Mouse (Mus musculus): ENCODE data around the gene Fam19a5. TPM values are rescaled to one million over a fixed set of nuclear protein-coding genes. Genes with fewer than 3 reads are reported as not detected.

Gene Fam19a5
- polyA plus RNA-seq, 1 experiment from 2014 or later = 15.8 TPM

DNA sequence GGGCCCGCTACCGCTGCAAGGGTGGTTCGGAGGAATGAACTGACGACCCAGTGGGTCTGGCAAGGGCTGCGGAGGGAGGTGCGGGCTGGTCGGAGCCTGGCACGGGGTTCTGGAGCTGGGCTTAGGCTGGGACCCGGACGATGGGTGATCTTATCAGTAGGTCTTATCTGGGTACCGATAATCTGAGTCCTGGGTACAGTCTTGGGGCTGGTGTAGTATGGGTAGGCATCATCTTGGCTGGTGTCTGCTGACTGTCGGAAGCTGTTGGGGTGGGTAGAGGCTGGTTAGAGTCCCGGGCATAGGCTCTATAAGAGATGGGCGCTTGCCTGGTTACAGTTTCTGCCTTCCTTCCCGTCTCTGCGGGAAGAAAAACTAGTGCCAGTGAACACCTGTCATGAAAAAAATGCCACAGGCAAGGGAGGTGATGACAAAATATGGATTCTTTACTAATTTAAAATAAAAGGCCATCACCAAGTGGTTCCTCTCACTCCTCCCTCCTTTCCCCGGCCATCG is 1.1 kb downstream of the Fam19a5 start:
- 5% methylated on average over 18 of the region's 18 CpGs for WGBS
- peak; percentile 16; the same call in 1 of the 2 replicates for ATAC-seq
- Histone ChIP-seq H3K9me3 (replicated peaks; ENCODE audit: control insufficient read depth, low read length) (no peaks in the 10 kb centered on the region), H3K4me2 (ENCODE audit: low read length) (peak overlapping the region; percentile 78), H3K4me3 (ENCODE audit: low read depth, low read length) (peak overlapping the region; percentile 77), H3K36me3 (ENCODE audit: control insufficient read depth, insufficient read depth, low read length) (no peaks in the 10 kb centered on the region), H3K9ac (ENCODE audit: low read length) (peak overlapping the region; percentile 95), H3K4me1 (ENCODE audit: control insufficient read depth, insufficient read depth, low read length) (peaks cover 35% of the 10 kb centered on the region), H3K27ac (ENCODE audit: low read depth, low read length) (peak overlapping the region; percentile 77), H3K27me3 (replicated peaks; ENCODE audit: control insufficient read depth, insufficient read depth, low read length) (0 out of 2 replicates have a peak, but pooled peaks cover 3% of the 10 kb centered on the region)
- DNase-seq (ENCODE audit: low spot score) = no peak

GRCm38 (mm10) chr15:87545731-87546360 is 1.7 kb downstream of the Fam19a5 start:
- peaks cover 35% of the 10 kb centered on the region for H3K4me1 ChIP-seq (ENCODE audit: control insufficient read depth, insufficient read depth, low read length)
- no peaks in the 10 kb centered on the region for H3K9me3 ChIP-seq (replicated peaks; ENCODE audit: control insufficient read depth, low read length)
- peak overlapping the region; percentile 78 for H3K4me2 ChIP-seq (ENCODE audit: low read length)
- H3K9ac ChIP-seq (ENCODE audit: low read length) = peak overlapping the region; percentile 95
- WGBS = 22% methylated on average over 8 of the region's 8 CpGs
- H3K36me3 ChIP-seq (ENCODE audit: control insufficient read depth, insufficient read depth, low read length) = no peaks in the 10 kb centered on the region
- ATAC-seq (no peak), DNase-seq (ENCODE audit: low spot score) (no peak)
- peak overlapping the region; percentile 77 for H3K4me3 ChIP-seq (ENCODE audit: low read depth, low read length)
- no peak overlapping the region for H3K27ac ChIP-seq (ENCODE audit: low read depth, low read length)
- H3K27me3 ChIP-seq (replicated peaks; ENCODE audit: control insufficient read depth, insufficient read depth, low read length) = 0 out of 2 replicates have a peak, but pooled peaks cover 3% of the 10 kb centered on the region

GRCm38 (mm10) chr15:87547022-87547421 is 2.9 kb downstream of the Fam19a5 start:
- 0 out of 2 replicates have a peak overlapping the region, but pooled peaks have one; percentile 77 for H3K4me3 ChIP-seq (ENCODE audit: low read depth, low read length)
- H3K4me2 ChIP-seq (ENCODE audit: low read length) = peak overlapping the region; percentile 78
- H3K36me3 ChIP-seq (ENCODE audit: control insufficient read depth, insufficient read depth, low read length) = no peaks in the 10 kb centered on the region
- H3K9ac ChIP-seq (ENCODE audit: low read length) = no peak overlapping the region
- no peak overlapping the region; the same call in 1 of the 2 replicates for H3K27ac ChIP-seq (ENCODE audit: low read depth, low read length)
- peak; percentile 93 for DNase-seq (ENCODE audit: low spot score)
- H3K4me1 ChIP-seq (ENCODE audit: control insufficient read depth, insufficient read depth, low read length) = peaks cover 45% of the 10 kb centered on the region
- WGBS = 16% methylated on average over 5 of the region's 5 CpGs
- peak; percentile 47; the same call in 1 of the 2 replicates for ATAC-seq
- 0 out of 2 replicates have a peak, but pooled peaks cover 3% of the 10 kb centered on the region for H3K27me3 ChIP-seq (replicated peaks; ENCODE audit: control insufficient read depth, insufficient read depth, low read length)
- H3K9me3 ChIP-seq (replicated peaks; ENCODE audit: control insufficient read depth, low read length) = no peaks in the 10 kb centered on the region

DNA sequence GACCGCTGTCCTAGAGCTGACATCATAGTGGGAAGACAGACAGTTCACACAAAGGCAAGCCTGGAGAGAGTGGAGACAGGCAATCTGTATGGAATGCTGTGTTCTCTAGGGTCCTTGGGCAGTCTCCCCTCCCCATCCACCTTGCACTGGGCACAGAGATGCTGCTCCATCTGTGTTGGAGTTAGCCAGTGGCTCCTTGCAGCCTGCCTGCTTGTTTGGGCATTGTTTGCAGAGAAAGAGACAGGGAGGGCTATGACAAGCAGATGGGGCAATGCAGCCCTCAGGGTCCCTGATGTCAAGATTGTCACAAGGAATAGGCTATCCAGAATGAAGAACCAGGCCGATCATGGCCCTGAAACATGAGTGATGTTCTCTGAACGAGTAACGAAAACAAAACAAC is 5.6 kb downstream of the Fam19a5 start:
- Histone ChIP-seq H3K4me2 (ENCODE audit: low read length) (no peak overlapping the region), H3K36me3 (ENCODE audit: control insufficient read depth, insufficient read depth, low read length) (no peaks in the 10 kb centered on the region), H3K4me3 (ENCODE audit: low read depth, low read length) (no peak overlapping the region), H3K27me3 (replicated peaks; ENCODE audit: control insufficient read depth, insufficient read depth, low read length) (0 out of 2 replicates have a peak, but pooled peaks cover 3% of the 10 kb centered on the region), H3K9ac (ENCODE audit: low read length) (no peak overlapping the region), H3K9me3 (replicated peaks; ENCODE audit: control insufficient read depth, low read length) (no peaks in the 10 kb centered on the region), H3K27ac (ENCODE audit: low read depth, low read length) (no peak overlapping the region), H3K4me1 (ENCODE audit: control insufficient read depth, insufficient read depth, low read length) (peaks cover 46% of the 10 kb centered on the region)
- ATAC-seq = no peak
- WGBS = 72% methylated on average over 4 of the region's 4 CpGs
- DNase-seq (ENCODE audit: low spot score) = no peak

DNA sequence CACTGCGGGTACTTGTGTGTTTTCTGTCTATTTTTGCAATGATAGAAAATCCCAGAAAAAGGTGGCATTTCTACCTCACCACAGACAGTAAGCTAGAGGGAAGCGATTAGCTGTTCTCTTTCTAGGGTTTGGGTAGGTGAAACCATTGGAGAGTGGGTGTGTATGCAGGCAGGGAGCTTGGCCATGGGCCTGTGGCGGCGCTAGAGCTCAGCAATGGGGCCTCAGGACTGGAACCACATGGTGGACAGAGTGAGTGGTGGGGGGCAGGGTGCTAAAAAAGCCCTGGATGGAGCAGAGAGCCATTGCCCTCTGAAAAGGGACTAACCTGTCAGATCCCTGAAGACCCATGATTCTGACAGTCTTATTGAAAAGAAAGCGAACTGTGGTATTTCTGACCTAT is 6.7 kb downstream of the Fam19a5 start:
- Histone ChIP-seq H3K27ac (ENCODE audit: low read depth, low read length) (no peak overlapping the region), H3K27me3 (replicated peaks; ENCODE audit: control insufficient read depth, insufficient read depth, low read length) (0 out of 2 replicates have a peak, but pooled peaks cover 3% of the 10 kb centered on the region), H3K4me3 (ENCODE audit: low read depth, low read length) (no peak overlapping the region), H3K36me3 (ENCODE audit: control insufficient read depth, insufficient read depth, low read length) (no peaks in the 10 kb centered on the region), H3K9me3 (replicated peaks; ENCODE audit: control insufficient read depth, low read length) (no peaks in the 10 kb centered on the region), H3K9ac (ENCODE audit: low read length) (no peak overlapping the region), H3K4me1 (ENCODE audit: control insufficient read depth, insufficient read depth, low read length) (peaks cover 42% of the 10 kb centered on the region), H3K4me2 (ENCODE audit: low read length) (no peak overlapping the region)
- DNase-seq (ENCODE audit: low spot score) = no peak
- 68% methylated on average over 5 of the region's 5 CpGs for WGBS
- no peak for ATAC-seq

DNA sequence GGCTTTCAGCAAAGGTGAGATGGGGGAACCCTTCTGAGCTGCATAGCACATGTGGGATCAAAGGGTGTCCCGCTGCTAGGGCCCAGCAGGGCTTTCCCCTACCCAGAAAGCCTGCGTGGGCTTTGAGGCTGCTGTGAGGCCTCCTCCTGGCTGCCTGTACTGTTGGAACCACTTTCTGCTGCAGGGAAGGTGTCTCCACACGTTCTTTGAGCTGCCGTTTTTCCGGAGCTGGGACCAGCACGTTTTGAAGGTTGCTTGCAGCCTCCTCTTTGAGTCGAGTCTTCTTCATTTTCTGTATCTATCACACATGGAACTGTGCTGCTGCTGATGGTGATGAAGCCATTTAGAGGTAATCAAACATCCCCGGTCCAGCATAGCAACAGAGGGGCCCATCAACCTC is 7.5 kb downstream of the Fam19a5 start:
- Histone ChIP-seq H3K27me3 (replicated peaks; ENCODE audit: control insufficient read depth, insufficient read depth, low read length) (no peaks in the 10 kb centered on the region), H3K27ac (ENCODE audit: low read depth, low read length) (no peak overlapping the region), H3K9ac (ENCODE audit: low read length) (no peak overlapping the region), H3K9me3 (replicated peaks; ENCODE audit: control insufficient read depth, low read length) (no peaks in the 10 kb centered on the region), H3K36me3 (ENCODE audit: control insufficient read depth, insufficient read depth, low read length) (no peaks in the 10 kb centered on the region), H3K4me1 (ENCODE audit: control insufficient read depth, insufficient read depth, low read length) (peaks cover 35% of the 10 kb centered on the region), H3K4me3 (ENCODE audit: low read depth, low read length) (no peak overlapping the region), H3K4me2 (ENCODE audit: low read length) (no peak overlapping the region)
- DNase-seq (ENCODE audit: low spot score) (no peak), ATAC-seq (no peak)
- 43% methylated on average over 8 of the region's 8 CpGs for WGBS

- Histone ChIP-seq H3K27me3 (replicated peaks; ENCODE audit: control insufficient read depth, insufficient read depth, low read length) (no peaks in the 10 kb centered on the region), H3K9me3 (replicated peaks; ENCODE audit: control insufficient read depth, low read length) (no peaks in the 10 kb centered on the region), H3K27ac (ENCODE audit: low read depth, low read length) (no peak overlapping the region), H3K4me3 (ENCODE audit: low read depth, low read length) (no peak overlapping the region), H3K4me1 (ENCODE audit: control insufficient read depth, insufficient read depth, low read length) (peaks cover 11% of the 10 kb centered on the region; the same call in 1 of the 2 replicates), H3K36me3 (ENCODE audit: control insufficient read depth, insufficient read depth, low read length) (no peaks in the 10 kb centered on the region), H3K4me2 (ENCODE audit: low read length) (no peak overlapping the region), H3K9ac (ENCODE audit: low read length) (no peak overlapping the region)
- ATAC-seq (no peak), DNase-seq (ENCODE audit: low spot score) (no peak)
- WGBS = 84% methylated on average over 9 of the region's 9 CpGs
These were observed 11.7 kb downstream of the Fam19a5 start for GRCm38 (mm10) chr15:87555811-87556210.

- no peak overlapping the region for H3K27ac ChIP-seq (ENCODE audit: low read depth, low read length)
- no peak overlapping the region for H3K9ac ChIP-seq (ENCODE audit: low read length)
- H3K4me3 ChIP-seq (ENCODE audit: low read depth, low read length) = no peak overlapping the region
- H3K36me3 ChIP-seq (ENCODE audit: control insufficient read depth, insufficient read depth, low read length) = no peaks in the 10 kb centered on the region
- DNase-seq (ENCODE audit: low spot score) (no peak), ATAC-seq (no peak)
- 94% methylated on average over 5 of the region's 5 CpGs for WGBS
- H3K4me1 ChIP-seq (ENCODE audit: control insufficient read depth, insufficient read depth, low read length) = peaks cover 19% of the 10 kb centered on the region
- H3K4me2 ChIP-seq (ENCODE audit: low read length) = no peak overlapping the region
- H3K27me3 ChIP-seq (replicated peaks; ENCODE audit: control insufficient read depth, insufficient read depth, low read length) = no peaks in the 10 kb centered on the region
- H3K9me3 ChIP-seq (replicated peaks; ENCODE audit: control insufficient read depth, low read length) = no peaks in the 10 kb centered on the region
These were observed 20.2 kb downstream of the Fam19a5 start for GRCm38 (mm10) chr15:87564331-87564730.
